32 mouse cellular contexts compared by ENCODE assay signal in the genomic region with DNA sequence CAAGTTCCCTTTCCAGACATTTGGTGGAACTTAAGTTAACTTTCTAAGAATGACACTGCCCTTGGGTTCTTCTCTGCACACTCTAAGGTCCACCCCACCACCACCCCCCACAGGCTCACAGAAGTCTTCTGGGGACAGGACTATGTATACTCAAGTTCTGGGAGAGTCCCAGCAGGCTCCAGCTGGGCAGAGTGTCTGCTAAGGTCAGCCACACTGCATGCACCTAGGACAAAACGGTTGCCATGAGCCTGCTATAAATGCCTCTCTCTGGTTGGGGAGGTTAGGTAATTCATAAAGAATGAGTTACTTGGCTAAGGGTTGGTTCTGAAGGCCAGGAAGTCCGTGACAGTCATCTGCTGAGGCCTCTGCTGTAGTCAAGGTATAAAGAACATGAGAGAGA.
DNase-seq lines count a peak whose midpoint lies in the region; ATAC-seq lines count a peak whose summit lies in the region.
"Had no signal": no experiment of that assay in that cellular context is flagged by ENCODE, and none has a peak within 500 bp of the region (broad histone marks: within the 10 kb centered on the region; RNA-seq: fewer than 3 reads in every experiment).

No protein-coding gene starts in this region.

- ATAC-seq in limb, embryonic 15.5 days (ENCODE audit: insufficient number of reproducible peaks, low FRiP score, low TSS enrichment, low read depth): no peak
- ATAC-seq: activated CD4-positive, CD25-positive, alpha-beta regulatory T cell, adult 4 months; forebrain, postnatal 0 days; inflammation-experienced regulatory T-cells, adult 6 months; midbrain, embryonic 16.5 days had no signal

- H3K27me3 ChIP-seq in limb, embryonic 15.5 days: peaks cover 2% of the 10 kb centered on the region; the same call in 1 of the 2 replicates
- H3K27me3 ChIP-seq in limb, embryonic 10.5 days (ENCODE audit: low read depth, poor library complexity, severe bottlenecking): peaks cover 25% of the 10 kb centered on the region
- H3K27me3 ChIP-seq: CH12.LX; embryonic facial prominence, embryonic 15.5 days; forebrain, embryonic 12.5 days; hindbrain, embryonic 15.5 days; neural tube, embryonic 12.5 days had no signal

- WGBS in limb, embryonic 15.5 days: 58% methylated on average over 2 of the region's 2 CpGs
- 74% methylated on average over 2 of the region's 2 CpGs for WGBS in limb, embryonic 10.5 days

- DNase-seq in limb, embryonic 10.5 days (ENCODE audit: low spot score): no peak
- peak; percentile 43 to 64 for DNase-seq in gastrocnemius, adult 8-10 months (ENCODE audit: low spot score in 2 of 2)
- DNase-seq in heart, adult 9 months (ENCODE audit: low spot score in 2 of 2): peak; percentile 49 to 50
- DNase-seq in spleen, adult 18-20 months: no peak
- DNase-seq in cerebellum, postnatal 10 days: no peak
- DNase-seq: adrenal gland, adult 2 months; adrenal gland, postnatal 36 days; cerebellum, adult 2 months; cerebellum, postnatal 25 days; forebrain, postnatal 0 days; kidney, adult 11 months; kidney, postnatal 14 days; layer of hippocampus, postnatal 36 days; left cerebral cortex, postnatal 4 days; liver; lung, embryonic 14.5 days; lung, postnatal 14 days; right cerebral cortex, postnatal 4 days; thymus, postnatal 4 days had no signal

- H3K9me3 ChIP-seq in limb, embryonic 15.5 days: no peaks in the 10 kb centered on the region
- no peaks in the 10 kb centered on the region for H3K9me3 ChIP-seq in limb, embryonic 10.5 days (replicated peaks)
- H3K9me3 ChIP-seq: embryonic facial prominence, embryonic 10.5 days; embryonic facial prominence, embryonic 15.5 days; forebrain, embryonic 12.5 days; hindbrain, embryonic 10.5 days; hindbrain, embryonic 15.5 days; neural tube, embryonic 12.5 days had no signal

- no peak overlapping the region for H3K9ac ChIP-seq in limb, embryonic 15.5 days
- H3K9ac ChIP-seq: embryonic facial prominence, embryonic 15.5 days; forebrain, embryonic 12.5 days; forebrain, postnatal 0 days; hindbrain, embryonic 15.5 days; liver, embryonic 14.5 days; lung, embryonic 14.5 days; neural tube, embryonic 12.5 days had no signal

- peaks cover 13% of the 10 kb centered on the region; the same call in 1 of the 2 replicates for H3K4me1 ChIP-seq in limb, embryonic 15.5 days
- peaks cover 14% of the 10 kb centered on the region; the same call in 1 of the 2 replicates for H3K4me1 ChIP-seq in limb, embryonic 10.5 days
- H3K4me1 ChIP-seq: hindbrain, embryonic 15.5 days had no signal

- H3K27ac ChIP-seq in limb, embryonic 15.5 days: peak overlapping the region; percentile 5; the same call in 1 of the 2 replicates
- no peak overlapping the region for H3K27ac ChIP-seq in limb, embryonic 10.5 days
- H3K27ac ChIP-seq: embryonic facial prominence, embryonic 10.5 days; embryonic facial prominence, embryonic 15.5 days; forebrain, embryonic 12.5 days; hindbrain, embryonic 10.5 days; hindbrain, embryonic 15.5 days; layer of hippocampus, adult 2 months; liver, embryonic 14.5 days; neural tube, embryonic 12.5 days had no signal

- no peaks in the 10 kb centered on the region for H3K36me3 ChIP-seq in limb, embryonic 15.5 days
- no peaks in the 10 kb centered on the region for H3K36me3 ChIP-seq in limb, embryonic 10.5 days
- H3K36me3 ChIP-seq: embryonic facial prominence, embryonic 10.5 days; embryonic facial prominence, embryonic 15.5 days; forebrain, embryonic 12.5 days; hindbrain, embryonic 10.5 days; hindbrain, embryonic 15.5 days; neural tube, embryonic 12.5 days had no signal

- H3K4me3 ChIP-seq in limb, embryonic 15.5 days: no peak overlapping the region
- H3K4me3 ChIP-seq in limb, embryonic 10.5 days: no peak overlapping the region
- H3K4me3 ChIP-seq: embryonic facial prominence, embryonic 10.5 days; embryonic facial prominence, embryonic 15.5 days; forebrain, embryonic 12.5 days; hindbrain, embryonic 10.5 days; hindbrain, embryonic 15.5 days; layer of hippocampus, adult 2 months; neural tube, embryonic 12.5 days had no signal

- no peak overlapping the region for H3K4me2 ChIP-seq in limb, embryonic 15.5 days
- H3K4me2 ChIP-seq: embryonic facial prominence, embryonic 15.5 days; forebrain, embryonic 12.5 days; hindbrain, embryonic 15.5 days; lung, embryonic 14.5 days; neural tube, embryonic 12.5 days had no signal

Comparison
In these comparisons a context has a peak if more than half of its experiments do, and no peak if none do; other contexts are left out.
1. DNase-seq: peak in gastrocnemius, adult 8-10 months (2 of 2) and heart, adult 9 months (2 of 2); none in limb, embryonic 10.5 days (single experiment), spleen, adult 18-20 months (0 of 2) and cerebellum, postnatal 10 days (0 of 2).